Mouse (Mus musculus) urinary bladder, postnatal 36 days (tissue): Measurements from ENCODE around the gene Acot8.
A peak's percentile ranks its signal among the peaks of the same experiment; 100 is the strongest.

Source experiments
- DNase-seq, 2 experiments: peaks; one replicate each; pipeline ENCODE4 v3.0.0; 2022; ENCODE audit warnings: low spot score in 2 of 2, mixed read lengths in 1 of 2

Acot8 gene

GRCm38 (mm10) chr2:164804533-164805331 lies at the start of gene Acot8, which contains the start of gene Zswim3:
Acot8 (minus strand) TSS chr2:164804882.
Zswim3 (plus strand) TSS chr2:164805098.
- peak; percentile 98 to 99 for DNase-seq

- DNase-seq: no peak
Observed at GRCm38 (mm10) chr2:164850061-164850460, 45.4 kb upstream of the Acot8 start.

- no peak for DNase-seq
Observed at GRCm38 (mm10) chr2:164845782-164846181, 41.1 kb upstream of the Acot8 start.

- no peak for DNase-seq
Observed at GRCm38 (mm10) chr2:164835164-164835563, 30.5 kb upstream of the Acot8 start.

- DNase-seq: peak in 1 of 2 experiments; percentile 11
Observed at GRCm38 (mm10) chr2:164834531-164834930, 29.8 kb upstream of the Acot8 start.

- DNase-seq: peak; percentile 89 to 90
Observed at GRCm38 (mm10) chr2:164833314-164833959, 28.8 kb upstream of the Acot8 start, which contains the start of gene Neurl2. Neurl2 (minus strand) TSS chr2:164833456.

GRCm38 (mm10) chr2:164832748-164833301 lies 28.1 kb upstream of the Acot8 start, which contains the start of gene Ctsa:
Ctsa (plus strand) TSS chr2:164832873.
- DNase-seq: peak; percentile 65 to 78

- no peak for DNase-seq
Observed at GRCm38 (mm10) chr2:164832032-164832747, 27.5 kb upstream of the Acot8 start.

- no peak for DNase-seq
Observed at GRCm38 (mm10) chr2:164831029-164831428, 26.3 kb upstream of the Acot8 start.

GRCm38 (mm10) chr2:164829090-164829489 lies 24.4 kb upstream of the Acot8 start:
- DNase-seq: no peak

GRCm38 (mm10) chr2:164828437-164828836 lies 23.8 kb upstream of the Acot8 start, which contains the start of gene Spata25:
Spata25 (minus strand) TSS chr2:164828537.
- DNase-seq: no peak

- no peak for DNase-seq
Observed at GRCm38 (mm10) chr2:164827146-164827850, 22.6 kb upstream of the Acot8 start.

GRCm38 (mm10) chr2:164825521-164825920 lies 20.8 kb upstream of the Acot8 start:
- no peak for DNase-seq

- no peak for DNase-seq
Observed at GRCm38 (mm10) chr2:164823969-164824368, 19.3 kb upstream of the Acot8 start.

- no peak for DNase-seq
Observed at GRCm38 (mm10) chr2:164823181-164823585, 18.5 kb upstream of the Acot8 start.

- peak; percentile 100 for DNase-seq
Observed at GRCm38 (mm10) chr2:164822636-164823165, 18.0 kb upstream of the Acot8 start, which contains the start of gene Zswim1. Zswim1 (plus strand) TSS chr2:164822686.

- DNase-seq: no peak
Observed at GRCm38 (mm10) chr2:164821060-164821459, 16.4 kb upstream of the Acot8 start.

- DNase-seq: no peak
Observed at GRCm38 (mm10) chr2:164817703-164818102, 13.0 kb upstream of the Acot8 start.

GRCm38 (mm10) chr2:164817206-164817605 lies 12.5 kb upstream of the Acot8 start:
- DNase-seq: no peak

GRCm38 (mm10) chr2:164815821-164816220 lies 11.1 kb upstream of the Acot8 start:
- no peak for DNase-seq

- DNase-seq: no peak
Observed at GRCm38 (mm10) chr2:164815348-164815747, 10.7 kb upstream of the Acot8 start.
